Mouse (Mus musculus): Measurements from ENCODE around the gene Pbrm1.

Pbrm1 gene

DNA sequence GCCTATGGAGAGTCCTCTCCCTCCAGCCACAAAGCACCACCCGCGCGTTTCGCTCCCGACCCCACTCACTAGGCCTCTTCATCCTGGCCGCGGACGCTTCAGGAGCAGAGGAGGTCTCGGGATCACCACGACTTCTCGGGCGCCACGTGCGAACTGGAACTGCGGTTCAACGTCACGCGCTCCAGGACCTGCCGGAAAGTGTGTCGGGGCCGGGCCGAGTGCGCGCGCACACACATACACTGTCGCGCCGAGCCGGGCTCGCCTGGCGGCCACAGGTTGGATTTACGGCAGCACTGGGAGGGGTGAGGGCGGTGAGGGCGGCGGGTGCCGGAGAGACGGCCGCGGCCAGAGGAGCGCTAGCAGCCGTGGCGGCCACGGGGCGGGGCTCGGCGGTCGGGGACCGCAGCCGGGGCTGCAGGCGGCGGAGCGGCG, at the start of gene Pbrm1, which contains the start of gene Gnl3:
TSS of gene Pbrm1 (plus strand) at position 279 of the 432 bp plus-strand sequence.
TSS of gene Gnl3 (minus strand) at position 293 of the 432 bp plus-strand sequence.
- peak; percentile 97 for DNase-seq

DNA sequence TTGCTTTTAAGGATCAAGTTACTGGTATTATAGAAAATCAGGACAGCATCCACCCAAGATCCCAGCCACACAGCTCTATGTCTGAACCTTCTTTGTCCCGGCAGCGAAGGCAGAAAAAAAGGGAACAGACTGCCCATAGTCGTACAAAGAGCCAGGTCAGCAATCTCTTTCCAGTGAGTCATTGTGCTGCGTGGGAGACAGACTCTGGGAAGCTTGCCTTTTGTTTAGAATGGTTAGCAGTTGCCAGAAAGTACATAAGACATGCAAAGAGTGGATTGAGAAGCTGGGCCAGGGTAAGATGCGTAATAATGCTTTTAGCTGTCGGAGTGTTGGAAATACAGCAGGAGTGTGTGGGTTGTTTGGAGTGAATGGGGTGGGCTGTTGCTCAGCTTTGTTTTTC, 44.7 kb upstream of the Pbrm1 start:
- DNase-seq = no peak

DNA sequence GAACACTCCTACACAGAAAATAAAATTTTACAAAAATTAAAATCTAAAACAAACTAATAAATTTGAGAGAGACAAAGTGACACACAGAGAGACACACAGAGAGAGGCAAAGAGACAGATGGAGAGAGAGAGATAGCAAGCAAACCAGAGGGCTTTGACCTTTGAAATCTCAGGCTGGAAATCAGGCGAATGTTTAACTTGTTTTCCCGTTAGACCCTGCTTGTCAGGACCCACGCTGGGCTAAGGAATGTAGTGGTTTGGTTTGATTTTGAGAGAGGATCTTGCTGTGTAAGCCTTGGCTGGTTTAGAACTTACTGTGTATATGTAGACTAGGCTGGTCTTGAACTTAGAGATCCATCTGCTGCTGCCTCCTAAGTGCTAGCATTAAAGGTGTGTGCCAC, 42.7 kb upstream of the Pbrm1 start:
- peak; percentile 11 for DNase-seq

DNA sequence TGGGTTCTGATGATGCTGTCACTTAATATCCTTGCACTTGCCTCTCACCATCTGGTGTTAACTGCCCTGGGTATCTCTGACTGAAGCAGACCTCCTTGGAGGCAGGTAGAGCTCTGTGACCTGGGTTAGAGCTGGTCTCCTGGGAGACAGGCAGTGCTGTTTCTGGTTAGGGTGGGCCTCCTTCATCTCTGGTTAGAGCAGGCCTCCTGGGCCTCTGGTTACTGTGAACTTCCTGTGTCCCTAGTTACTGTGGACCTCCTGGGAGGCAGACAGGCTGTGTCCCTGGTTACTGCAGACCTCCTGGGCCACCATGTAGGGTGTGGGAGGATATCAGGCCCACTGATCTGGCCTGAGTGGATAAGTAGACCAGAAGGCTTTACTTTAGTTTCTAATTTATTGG, 22.5 kb upstream of the Pbrm1 start:
- no peak for DNase-seq

DNA sequence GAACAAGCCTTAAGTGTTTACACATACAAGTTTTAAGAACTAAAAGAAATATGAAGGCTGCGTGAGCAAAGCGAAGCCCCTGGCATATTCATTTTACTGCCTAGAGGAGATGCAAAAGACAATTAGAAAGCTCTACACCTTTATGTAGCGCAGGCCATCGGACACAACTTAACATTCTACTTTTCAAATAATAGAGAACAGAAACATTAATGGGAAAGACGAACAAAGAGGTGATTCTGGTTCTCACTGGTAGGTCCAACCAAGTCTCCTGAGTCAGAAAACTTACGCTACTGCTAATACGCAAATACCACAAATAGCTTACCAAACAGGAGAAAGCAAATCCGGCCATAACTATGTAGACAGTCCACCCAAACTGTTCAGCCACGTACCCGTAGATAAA, 18.6 kb upstream of the Pbrm1 start:
- DNase-seq = no peak

DNA sequence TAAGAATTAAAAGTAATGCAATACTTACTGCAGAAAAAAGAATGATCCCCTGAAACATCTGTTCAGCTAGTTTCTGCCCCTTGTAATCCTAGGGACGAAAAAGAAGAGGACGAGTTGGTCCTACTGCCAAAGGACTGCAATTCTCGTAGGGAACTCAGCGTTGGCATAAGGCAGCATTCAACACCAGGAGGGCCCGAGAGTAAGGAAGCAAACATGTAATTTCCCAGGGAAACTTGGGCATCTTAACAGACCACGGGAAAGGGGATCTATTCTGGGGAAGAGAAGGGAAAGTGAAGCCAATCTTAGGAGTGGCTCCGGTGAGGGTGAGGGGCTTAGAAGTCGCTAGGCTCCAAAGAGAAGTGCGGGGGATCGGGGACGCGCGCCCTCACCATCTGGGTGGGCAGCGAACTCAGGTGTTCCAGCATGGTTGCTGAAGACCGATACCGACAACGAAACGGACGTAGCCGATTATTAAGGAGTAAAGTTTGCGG, 18.1 kb upstream of the Pbrm1 start:
- DNase-seq = no peak

DNA sequence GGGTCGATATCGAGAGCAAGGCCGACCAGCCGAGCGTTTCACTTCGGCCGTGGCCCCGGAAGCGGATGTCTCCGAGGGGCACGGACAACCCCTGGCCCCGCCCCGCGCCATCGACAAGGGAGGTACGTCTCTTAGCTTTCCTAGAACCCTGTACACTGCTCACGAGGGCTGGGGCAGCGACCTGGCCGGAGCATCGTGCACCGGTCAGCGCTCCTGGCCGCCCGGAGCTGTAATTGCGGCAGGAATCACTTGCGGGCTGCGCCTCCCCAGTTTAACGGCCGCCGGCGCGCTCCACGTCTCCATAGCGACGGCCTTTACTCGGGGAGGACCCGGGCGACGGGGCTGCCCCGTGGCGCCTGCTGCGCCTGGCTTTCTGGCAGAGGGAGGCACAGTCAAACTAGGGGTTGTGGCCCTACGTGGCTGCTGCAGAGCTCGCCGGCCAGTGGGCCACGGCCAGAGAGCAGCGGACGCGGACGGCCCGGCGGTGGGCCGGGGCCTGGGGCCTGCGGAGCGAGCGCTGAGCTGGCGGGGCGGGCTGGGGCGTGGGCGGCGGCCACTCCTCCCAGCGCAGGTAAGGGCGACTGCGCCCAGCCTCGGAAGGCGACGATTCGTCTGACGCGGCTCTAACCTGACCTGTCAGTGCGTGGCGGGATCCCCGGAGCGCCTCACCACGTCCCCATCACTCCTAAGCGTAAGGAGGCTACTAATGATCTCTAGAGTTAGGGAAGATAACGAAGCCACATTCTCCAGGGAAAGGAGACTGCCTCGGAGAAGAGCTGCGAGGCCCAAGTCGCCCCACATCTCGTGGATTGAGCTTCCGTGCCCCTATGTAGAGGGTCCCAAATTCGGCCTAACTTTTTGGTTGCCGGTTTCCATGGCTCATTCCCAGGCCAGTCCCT, 17.4 kb upstream of the Pbrm1 start, which contains the start of the genes Glt8d1 and Spcs1:
TSS of gene Glt8d1 (plus strand) at position 94 of the 899 bp plus-strand sequence.
TSS of gene Spcs1 (minus strand) at position 366 of the 899 bp plus-strand sequence.
- peak; percentile 95 for DNase-seq

DNA sequence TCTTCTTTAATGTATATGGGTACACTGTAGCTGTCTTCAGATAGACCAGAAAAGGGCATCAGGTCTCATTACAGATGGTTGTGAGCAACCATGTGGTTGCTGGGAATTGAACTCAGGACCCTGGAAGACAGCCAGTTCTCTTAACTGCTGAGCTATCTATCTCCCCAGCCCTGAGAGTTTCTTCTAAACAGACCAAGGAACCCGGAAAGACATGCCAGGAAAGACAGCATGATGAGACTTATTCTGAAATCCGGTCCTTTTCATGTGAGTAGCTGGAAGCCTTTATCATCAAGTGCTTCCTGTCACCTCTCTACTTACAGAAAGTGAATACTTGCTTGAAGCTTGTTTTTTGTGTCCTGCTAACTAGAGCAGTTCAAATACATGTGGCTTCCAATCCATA, 14.4 kb upstream of the Pbrm1 start:
- DNase-seq = no peak

DNA sequence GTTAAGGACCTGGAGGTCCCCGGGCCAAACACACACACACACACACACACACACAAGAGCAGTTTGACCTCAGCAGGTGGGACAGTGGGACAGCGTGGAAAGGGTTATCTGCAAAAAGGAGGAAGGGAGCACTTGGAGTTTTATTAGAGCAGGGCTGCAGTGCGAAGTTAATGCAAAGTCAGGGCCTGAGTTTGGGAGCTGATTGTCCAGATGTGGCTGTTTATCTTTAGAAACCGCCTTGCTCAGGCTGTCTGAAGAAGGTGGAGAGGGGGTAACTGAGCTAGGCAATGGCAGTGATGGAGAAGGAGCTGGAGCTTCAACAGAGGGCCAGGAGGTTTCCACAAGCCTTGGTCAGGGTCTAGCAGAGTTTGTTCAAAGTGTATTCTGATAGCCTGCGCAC, 12.2 kb upstream of the Pbrm1 start:
- DNase-seq = no peak

DNA sequence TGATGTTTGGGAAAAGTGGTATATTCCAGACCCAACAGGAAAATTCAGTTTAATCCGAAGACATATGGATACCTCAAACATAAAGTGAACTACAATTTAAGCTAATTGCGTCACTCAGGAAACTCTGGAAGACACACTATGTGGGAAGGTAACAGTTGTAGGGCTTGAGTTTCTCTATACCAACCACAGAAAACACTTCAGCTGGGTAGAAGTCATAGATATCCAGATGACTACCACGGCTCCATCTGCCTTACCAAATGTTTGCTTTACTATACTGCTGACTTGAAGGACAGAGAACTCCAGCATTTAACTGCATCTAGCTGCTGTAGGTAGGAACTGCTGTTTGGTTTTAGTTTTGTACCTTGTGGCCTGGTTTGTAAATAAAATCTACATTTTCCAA, 7.3 kb upstream of the Pbrm1 start:
- no peak for DNase-seq

DNA sequence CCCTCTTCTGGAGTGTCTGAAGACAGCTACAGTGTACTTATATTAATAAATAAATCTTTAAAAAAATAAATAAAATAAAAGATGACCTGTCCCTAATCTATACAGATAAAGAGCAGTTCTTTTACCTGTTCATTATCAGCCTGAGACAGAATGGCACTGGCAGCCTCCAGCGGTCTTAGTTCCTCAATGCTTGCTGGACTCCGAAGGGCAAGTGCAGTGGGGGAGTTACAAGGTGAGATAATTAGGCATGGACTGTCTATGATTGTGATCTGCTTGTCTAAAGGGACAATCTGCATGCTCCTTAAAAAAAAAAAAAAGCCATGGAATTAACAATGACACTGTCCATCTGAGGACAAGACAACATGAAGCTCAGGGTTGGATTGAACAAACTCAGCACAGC, 5.0 kb upstream of the Pbrm1 start:
- no peak for DNase-seq

DNA sequence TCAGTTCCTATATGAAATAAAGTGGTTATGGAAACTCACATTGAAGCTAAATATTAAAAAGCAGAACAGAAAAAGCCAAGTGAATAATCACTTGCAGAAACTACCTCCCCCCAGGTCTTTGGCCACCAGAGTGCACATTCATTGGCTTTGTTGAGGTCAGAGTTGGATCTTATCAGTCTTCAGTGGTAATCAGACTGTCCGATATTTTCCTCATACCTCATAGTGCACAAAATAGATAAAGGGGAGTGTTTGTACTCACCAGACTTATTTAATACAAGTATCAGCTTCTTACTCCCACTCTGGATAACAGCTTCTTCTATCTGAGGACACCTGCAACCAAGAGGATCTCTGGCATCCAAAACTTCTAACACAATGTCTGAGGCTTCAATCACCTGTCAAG, 2.9 kb upstream of the Pbrm1 start:
- no peak for DNase-seq

DNA sequence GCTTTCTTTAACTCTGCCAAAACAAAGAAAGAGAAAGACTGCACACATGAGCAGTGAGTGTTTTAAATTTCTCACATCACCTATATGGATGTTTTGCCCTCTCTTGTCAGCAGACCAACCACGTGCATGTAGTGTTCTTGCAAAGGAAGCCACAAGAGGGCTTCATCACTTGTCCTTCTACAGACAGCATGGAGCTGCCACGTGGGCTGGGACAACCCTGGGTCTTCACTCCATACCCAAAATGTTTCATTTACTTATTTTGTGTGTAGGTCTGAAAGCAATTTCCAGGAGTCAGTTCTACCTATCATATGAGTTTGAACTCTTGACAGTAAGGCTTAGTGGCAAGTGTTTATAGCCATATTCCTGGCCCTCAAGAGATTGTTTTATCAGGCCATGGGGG, 1.1 kb upstream of the Pbrm1 start:
- no peak for DNase-seq

DNA sequence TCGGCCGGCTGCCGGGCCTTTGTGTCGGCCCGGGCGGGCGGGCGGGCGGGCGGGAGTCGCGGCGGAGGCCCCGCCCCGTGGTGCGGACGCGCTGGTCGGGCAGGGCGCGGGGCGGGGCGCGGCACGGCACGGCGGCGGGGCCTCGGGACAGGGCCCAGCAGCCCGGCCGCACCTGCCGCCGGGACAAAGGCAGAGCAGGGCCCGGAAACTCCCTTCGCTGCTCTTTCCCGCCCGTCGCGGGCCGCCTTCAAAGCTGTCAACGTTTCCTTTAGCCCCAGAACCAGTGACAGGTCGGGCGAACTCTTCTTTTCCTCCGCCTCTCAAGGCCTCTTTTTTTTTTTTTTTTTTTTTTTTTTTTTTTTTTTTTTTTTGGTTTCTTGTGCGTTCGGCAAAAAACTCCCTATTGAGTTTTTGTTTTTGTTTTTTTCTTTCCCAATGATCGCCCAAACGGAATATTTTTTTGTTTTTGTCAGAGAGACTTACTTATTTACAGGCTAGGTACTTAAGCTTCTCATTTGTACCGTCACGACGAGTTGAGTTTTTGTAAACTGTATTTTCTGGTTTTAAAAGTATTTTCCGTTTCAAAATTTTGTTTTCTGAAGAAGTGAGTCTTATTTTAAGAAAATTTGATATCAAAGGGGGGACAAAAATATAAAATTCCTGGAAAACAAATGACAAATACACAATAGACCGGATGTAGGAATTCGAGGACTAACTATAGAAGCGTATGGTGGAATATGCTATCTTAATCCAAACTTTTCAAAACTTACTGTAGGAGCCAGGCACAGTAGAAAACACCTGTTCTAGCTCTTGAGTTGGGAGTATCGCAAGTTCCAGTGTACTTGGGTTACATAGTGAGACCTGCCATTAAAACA, 630 bp downstream of the Pbrm1 start:
- peak; percentile 84 for DNase-seq

DNA sequence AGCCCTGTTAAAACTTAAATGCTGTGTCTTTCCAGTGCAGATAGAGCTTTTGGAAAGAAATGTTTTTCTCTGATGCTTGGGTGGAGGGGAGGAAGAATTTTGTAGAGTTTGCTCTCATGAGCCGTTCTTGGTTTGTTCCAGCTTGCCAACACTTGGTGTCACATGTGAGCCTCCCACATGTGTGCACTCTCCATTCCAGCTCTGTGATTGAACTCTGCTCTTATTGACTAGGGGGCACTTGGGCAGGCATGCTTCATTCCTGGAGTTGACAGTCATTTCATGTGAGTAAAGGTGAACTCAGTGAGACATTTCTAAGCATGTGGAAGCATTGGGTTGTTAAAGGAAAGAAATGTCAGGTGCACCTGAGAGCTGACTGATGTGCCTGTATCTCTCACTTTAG, 3.6 kb downstream of the Pbrm1 start:
- DNase-seq = no peak

DNA sequence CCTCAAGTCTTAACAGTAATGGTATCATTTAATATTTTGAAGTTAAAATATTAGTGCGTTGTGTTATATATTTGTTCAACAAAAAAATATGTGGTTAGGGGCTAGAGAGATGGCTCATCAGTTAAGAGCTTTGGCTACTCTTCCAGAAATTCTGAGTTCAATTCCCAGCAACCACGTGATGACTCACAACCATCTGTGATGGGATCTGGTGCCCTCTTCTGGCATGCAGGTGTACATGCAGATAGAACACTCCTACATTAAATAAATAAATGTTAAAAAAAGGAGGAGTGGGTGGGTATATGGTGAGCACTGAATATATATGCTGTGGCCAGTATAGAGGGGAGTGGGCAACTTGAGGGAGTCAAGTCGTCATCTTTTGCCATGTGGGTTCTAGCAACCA, 6.8 kb downstream of the Pbrm1 start:
- DNase-seq = no peak

DNA sequence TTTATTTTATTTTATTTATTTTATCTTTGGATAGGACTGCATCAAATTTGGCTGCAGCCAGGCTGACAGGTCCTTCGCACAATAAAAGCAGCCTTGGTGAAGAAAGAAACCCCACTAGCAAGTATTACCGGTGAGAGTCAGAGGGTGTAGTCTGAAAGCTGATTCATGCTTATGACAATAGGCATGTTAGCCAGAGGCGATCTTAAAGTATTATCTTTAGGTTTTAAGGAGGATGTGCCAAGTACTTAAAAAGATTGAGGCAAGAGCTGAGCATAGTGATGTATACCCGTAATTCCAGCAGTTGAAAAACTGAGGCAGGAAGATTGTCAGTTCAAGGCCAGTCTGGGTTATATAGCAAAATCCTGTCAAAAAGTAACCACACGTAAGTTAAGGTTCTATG, 26.4 kb downstream of the Pbrm1 start:
- no peak for DNase-seq

DNA sequence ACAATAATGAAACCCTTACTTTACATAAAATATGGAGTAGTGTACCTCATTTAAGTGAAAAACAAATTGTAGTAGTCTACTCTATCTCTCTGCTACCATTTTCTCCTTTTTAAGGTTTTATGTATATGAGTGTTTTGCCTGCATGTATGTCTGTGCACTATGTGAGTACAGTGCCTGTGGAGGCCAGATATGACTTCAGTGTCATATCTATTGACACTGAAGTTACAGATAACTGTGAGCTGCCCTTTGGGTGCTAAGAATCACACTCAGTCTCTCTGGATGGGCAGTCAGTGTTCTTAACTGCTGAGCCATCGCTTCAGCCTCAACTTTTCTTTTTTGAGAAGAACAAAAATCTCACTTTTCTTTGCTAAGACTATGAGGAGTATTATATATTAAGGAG, 26.9 kb downstream of the Pbrm1 start:
- DNase-seq = no peak

DNA sequence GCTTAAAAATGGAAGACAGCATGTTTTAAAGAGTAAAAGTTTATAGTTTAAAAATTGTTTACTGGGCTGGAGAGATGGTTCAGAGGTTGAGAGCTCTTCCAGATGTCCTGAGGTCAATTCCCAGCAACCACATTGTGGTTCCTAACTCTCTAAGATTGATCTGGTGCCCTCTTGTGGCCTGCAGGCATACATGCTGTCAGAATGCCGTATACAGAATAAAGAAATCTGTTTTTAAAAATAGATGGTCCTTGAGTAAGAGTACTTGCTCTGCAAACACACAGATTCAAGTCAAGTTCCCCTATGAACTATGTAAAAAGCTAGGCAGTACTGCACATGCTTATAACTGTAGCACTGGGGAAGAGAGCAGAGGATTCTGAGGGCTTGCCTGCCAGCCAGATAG, 43.3 kb downstream of the Pbrm1 start:
- DNase-seq = no peak

DNA sequence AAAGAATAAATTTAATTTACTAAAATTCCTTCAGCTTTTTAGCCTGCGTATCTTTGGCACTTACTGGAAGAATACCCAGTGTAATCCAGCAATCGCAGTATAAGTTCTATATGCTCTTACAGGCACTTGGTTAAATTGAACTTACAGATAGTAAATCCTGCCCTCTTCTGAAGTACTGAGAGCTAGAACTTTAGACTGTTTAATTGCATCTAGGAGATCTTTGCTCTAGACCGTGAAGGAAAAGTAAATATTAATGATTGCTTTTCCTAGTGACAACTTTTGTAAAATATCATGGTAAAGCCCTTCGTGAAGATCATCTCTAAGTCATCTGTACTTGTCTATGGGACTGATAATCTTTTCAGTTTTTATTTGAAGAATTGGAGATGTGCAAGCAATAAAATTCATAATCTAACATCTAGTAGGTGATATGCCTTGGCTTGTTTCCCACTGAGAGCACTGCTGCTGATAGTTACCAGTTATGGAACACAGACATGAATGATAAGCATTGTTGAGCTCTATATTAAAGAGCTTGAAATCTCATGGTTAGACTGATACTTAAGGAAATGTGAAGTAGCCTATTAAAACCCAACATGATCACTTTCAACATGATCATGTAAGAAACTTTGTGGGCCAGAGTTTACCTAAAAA, 50.3 kb downstream of the Pbrm1 start:
- DNase-seq = no peak

DNA sequence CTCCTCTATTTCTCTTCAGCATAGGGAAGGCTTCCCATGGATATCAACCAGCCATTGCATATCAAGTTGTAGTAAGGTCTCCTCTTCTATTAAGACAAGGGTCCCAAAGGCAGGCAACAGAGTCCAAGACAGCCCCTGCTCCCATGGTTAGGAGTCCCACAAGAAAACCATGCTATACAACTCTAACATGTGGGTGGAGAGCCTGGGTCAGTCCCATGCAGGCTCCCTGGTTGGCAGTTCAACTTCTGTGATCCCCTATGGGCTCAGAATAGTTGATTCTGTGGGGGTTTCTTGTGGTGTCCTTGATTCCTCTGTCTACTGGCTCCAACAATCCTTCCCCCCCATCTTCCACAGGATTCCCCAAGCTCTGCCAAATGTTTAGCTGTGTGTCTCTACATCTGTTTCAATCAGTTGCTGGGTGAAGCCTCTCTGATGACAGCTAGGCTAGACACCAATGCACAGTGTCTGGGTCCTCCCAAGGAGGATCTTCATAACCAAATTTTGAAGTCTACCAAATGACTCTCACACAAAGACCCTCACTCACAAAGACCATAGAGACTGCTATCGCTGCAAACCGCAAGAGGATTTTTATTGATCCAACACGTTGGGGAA, 59.8 kb downstream of the Pbrm1 start:
- no peak for DNase-seq

DNA sequence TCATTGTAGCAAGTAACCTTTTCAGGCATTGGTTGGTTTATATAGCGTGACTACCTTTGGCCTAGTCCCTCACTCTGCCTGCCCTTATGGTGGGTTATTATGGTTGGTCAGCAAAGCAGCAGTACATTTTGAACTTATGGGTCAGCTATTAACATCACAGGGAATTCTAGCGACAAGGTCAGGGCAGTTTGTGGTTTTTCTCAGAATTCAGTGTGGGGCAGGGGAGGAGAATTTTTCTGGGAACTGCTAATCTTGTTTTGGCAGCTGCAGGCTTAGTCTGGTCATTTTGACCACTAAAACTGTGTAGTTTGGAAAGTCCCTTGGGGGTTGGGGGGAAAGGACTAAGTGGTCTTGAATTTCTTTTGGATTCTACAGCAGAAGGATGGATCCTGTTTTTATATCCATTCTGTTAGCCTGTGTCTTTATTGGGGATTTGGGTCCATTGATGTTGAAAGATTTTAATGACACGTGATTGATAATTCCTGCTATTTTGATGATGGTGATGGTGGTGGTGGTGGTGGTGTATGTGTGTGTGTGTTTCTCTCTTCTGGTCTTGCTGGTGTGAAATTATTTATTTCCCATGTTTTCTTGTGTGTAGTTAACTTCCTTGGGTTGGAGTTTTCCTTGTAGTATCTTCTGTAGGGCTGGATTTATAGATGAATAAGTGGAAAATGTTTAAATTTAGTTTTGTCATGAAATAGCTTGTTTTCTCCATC, 60.5 kb downstream of the Pbrm1 start:
- no peak for DNase-seq

Measured in kidney, adult 18-20 months (tissue).